Mouse (Mus musculus) erythroblast, embryonic 14.5 days (primary cell): ENCODE data around the gene Scimp. TPM values are rescaled to one million over a fixed set of nuclear protein-coding genes. Genes with fewer than 3 reads are reported as not detected.
A peak's percentile ranks its signal among the peaks of the same experiment; 100 is the strongest.
"Not testable (repeated sequence)": the region's sequence is repeated elsewhere in the genome, so short reads cannot be mapped to it uniquely, and the experiment has no call there.

Experiments used
- H3K27me3 ChIP-seq: 2 replicates; pipeline ENCODE4 v1.6.1; 2012; ENCODE audit warnings: inconsistent platforms; ENCODE audit not compliant: control insufficient read depth
- H3K36me3 ChIP-seq: 2 replicates; pipeline ENCODE4 v1.6.1; 2012; ENCODE audit warnings: mild to moderate bottlenecking, inconsistent platforms; ENCODE audit not compliant: control insufficient read depth
- H3K4me1 ChIP-seq: 2 replicates; pipeline ENCODE4 v1.6.1; 2012; ENCODE audit warnings: inconsistent platforms; ENCODE audit not compliant: control insufficient read depth
- H3K4me3 ChIP-seq: replicated peaks from 2 replicates; pipeline ENCODE3; 2012; ENCODE audit warnings: moderate library complexity, mild to moderate bottlenecking, inconsistent platforms
- H3K9me3 ChIP-seq: 2 replicates; pipeline ENCODE4 v1.6.1; 2012; ENCODE audit warnings: low read length, inconsistent platforms, mixed read lengths; ENCODE audit not compliant: control insufficient read depth
- GATA1 ChIP-seq: IDR thresholded peaks from 2 replicates; pipeline ENCODE4 v1.6.1; 2012; ENCODE audit warnings: low read length, inconsistent platforms, mixed read lengths
- TAL1 ChIP-seq: IDR thresholded peaks from 3 replicates; pipeline ENCODE4 v1.6.1; 2012; ENCODE audit warnings: low read length, inconsistent platforms, mixed read lengths
- polyA plus RNA-seq: library from polyadenylated mRNA; stranded (reverse); fragments of >175 nt; gene quantifications from 2 replicates; pipeline ENCODE4 v1.2.3, GENCODE M21; 2012

The Scimp gene
- polyA plus RNA-seq, 1 experiment: not detected

- H3K4me1 ChIP-seq: peaks cover 25% of the 10 kb centered on the region
- no peaks in the 10 kb centered on the region for H3K9me3 ChIP-seq
- peaks cover 3% of the 10 kb centered on the region; the same call in 1 of the 2 replicates for H3K36me3 ChIP-seq
- peak within 1 kb of the TSS; percentile 87 for H3K4me3 ChIP-seq
- H3K27me3 ChIP-seq: no peaks in the 10 kb centered on the region; the same call in 1 of the 2 replicates
- TF ChIP-seq GATA1 (no peak), TAL1 (no peak)
Measured at GRCm38 (mm10) chr11:70763936-70764808, 48.2 kb downstream of the Scimp start, which contains the start of gene Zfp3. Gene Zfp3, plus strand, starts transcription at chr11:70764209.

DNA sequence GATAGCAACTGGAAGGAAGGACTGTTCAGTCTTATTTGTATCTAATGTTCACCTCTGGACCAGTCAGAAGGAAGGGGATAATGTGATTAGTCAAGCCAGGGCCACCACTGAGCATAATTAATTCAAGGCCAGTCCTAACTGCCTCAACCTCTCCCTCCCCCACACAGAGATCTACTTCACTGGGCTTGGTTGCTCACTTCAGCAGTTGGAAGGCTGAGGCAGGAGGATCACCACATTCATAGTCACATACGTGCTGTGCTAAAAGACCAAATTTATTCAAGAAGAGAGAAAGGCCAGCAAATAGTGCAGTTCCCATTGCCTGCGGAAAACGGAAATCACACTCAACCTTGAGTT is 48.8 kb downstream of the Scimp start:
- Histone ChIP-seq H3K27me3 (no peaks in the 10 kb centered on the region; the same call in 1 of the 2 replicates), H3K4me1 (peaks cover 25% of the 10 kb centered on the region), H3K36me3 (peaks cover 3% of the 10 kb centered on the region; the same call in 1 of the 2 replicates), H3K4me3 (peak overlapping the region; percentile 87), H3K9me3 (no peaks in the 10 kb centered on the region)
- TF ChIP-seq GATA1 (no peak), TAL1 (no peak)

DNA sequence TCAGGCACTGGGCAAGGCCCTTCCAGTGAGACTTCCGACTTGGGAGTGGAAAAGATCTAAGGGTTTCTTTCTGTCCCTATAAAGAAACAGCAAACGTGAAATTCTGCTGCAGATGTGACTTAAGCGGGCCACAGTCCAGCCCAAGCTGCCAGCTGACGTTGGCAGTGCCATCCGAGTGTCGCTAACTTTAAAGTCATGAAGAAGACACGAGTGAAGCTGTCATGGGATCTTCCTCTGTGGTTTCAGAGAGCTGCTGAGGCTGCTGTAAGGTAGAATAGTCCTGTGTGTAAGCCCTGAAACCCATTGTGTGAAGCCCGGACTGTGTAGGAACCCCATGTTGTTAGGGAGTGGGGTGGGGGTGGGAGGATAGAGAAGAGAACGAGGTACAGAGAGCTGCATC is 49.7 kb downstream of the Scimp start:
- H3K4me1 ChIP-seq: peaks cover 25% of the 10 kb centered on the region
- no peak for TF ChIP-seq GATA1
- no peak for TF ChIP-seq TAL1
- no peaks in the 10 kb centered on the region for H3K36me3 ChIP-seq
- no peaks in the 10 kb centered on the region; the same call in 1 of the 2 replicates for H3K27me3 ChIP-seq
- H3K4me3 ChIP-seq: no peak overlapping the region
- no peaks in the 10 kb centered on the region for H3K9me3 ChIP-seq

DNA sequence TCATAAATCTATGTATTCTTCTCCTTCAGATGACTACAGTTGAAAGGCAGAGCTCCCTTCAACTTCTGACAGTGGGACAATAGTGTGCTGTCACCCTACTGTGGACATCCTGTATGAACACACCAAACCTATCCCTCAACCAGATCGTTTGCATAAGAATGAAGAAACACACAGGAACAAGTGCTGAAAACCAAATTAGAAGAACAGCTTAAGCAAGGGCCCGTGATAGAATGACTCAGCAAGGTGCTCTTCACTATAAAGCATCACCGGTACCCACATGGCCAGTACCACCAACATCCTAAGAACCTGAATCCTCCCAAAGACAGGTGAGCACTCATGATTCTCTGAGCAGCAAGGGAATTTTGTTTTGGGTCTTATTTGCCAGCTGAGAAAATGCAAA is 51.9 kb downstream of the Scimp start:
- not testable (repeated sequence) for H3K9me3 ChIP-seq, H3K4me3 ChIP-seq, H3K27me3 ChIP-seq, H3K36me3 ChIP-seq
- H3K4me1 ChIP-seq: peaks cover 18% of the 10 kb centered on the region

DNA sequence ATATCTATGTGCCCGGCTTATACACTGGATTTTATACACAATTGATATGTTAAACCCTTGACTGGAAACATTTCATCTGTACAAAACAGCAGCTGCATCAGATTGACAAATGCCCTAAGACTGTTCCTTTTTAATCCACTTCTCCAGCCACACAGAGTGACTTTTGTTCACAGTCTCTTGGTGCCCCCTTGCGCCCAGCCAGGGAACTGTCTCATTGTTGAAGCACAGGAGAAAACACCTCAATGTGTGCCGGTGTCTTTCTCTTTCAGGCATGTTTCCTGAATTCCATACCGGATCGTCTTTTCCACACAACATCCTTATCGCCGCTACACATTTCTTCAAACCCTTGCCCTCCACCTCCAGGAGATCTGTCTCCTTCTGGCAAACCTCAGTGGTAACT is 56.7 kb downstream of the Scimp start:
- Histone ChIP-seq H3K4me3 (no peak overlapping the region), H3K27me3 (no peaks in the 10 kb centered on the region; the same call in 1 of the 2 replicates), H3K4me1 (peaks cover 6% of the 10 kb centered on the region), H3K9me3 (no peaks in the 10 kb centered on the region), H3K36me3 (no peaks in the 10 kb centered on the region)
- TF ChIP-seq TAL1: no peak
- no peak for TF ChIP-seq GATA1

GRCm38 (mm10) chr11:70754958-70755357 is 57.4 kb downstream of the Scimp start:
- TF ChIP-seq GATA1 (no peak), TAL1 (no peak)

GRCm38 (mm10) chr11:70754476-70754875 is 57.9 kb downstream of the Scimp start:
- no peaks in the 10 kb centered on the region for H3K9me3 ChIP-seq
- no peak overlapping the region for H3K4me3 ChIP-seq
- no peaks in the 10 kb centered on the region for H3K36me3 ChIP-seq
- no peak for TF ChIP-seq TAL1
- TF ChIP-seq GATA1: no peak
- no peaks in the 10 kb centered on the region; the same call in 1 of the 2 replicates for H3K27me3 ChIP-seq
- H3K4me1 ChIP-seq: peaks cover 6% of the 10 kb centered on the region

More at GRCm38 (mm10) chr11:70754958-70755357, 57.4 kb downstream of the Scimp start:
- Histone ChIP-seq H3K36me3 (no peaks in the 10 kb centered on the region), H3K4me1 (peaks cover 6% of the 10 kb centered on the region), H3K4me3 (no peak overlapping the region), H3K9me3 (no peaks in the 10 kb centered on the region), H3K27me3 (no peaks in the 10 kb centered on the region; the same call in 1 of the 2 replicates)

GRCm38 (mm10) chr11:70753146-70753545 is 59.2 kb downstream of the Scimp start:
- no peaks in the 10 kb centered on the region for H3K36me3 ChIP-seq
- H3K27me3 ChIP-seq: no peaks in the 10 kb centered on the region; the same call in 1 of the 2 replicates
- H3K4me1 ChIP-seq: peaks cover 6% of the 10 kb centered on the region
- TF ChIP-seq GATA1 (no peak), TAL1 (no peak)
- H3K4me3 ChIP-seq: no peak overlapping the region
- H3K9me3 ChIP-seq: peaks cover 5% of the 10 kb centered on the region

- Histone ChIP-seq H3K36me3 (no peaks in the 10 kb centered on the region), H3K27me3 (no peaks in the 10 kb centered on the region; the same call in 1 of the 2 replicates), H3K4me1 (peaks cover 6% of the 10 kb centered on the region), H3K9me3 (peaks cover 5% of the 10 kb centered on the region), H3K4me3 (no peak overlapping the region)
- TF ChIP-seq GATA1 (no peak), TAL1 (no peak)
Measured at GRCm38 (mm10) chr11:70752337-70753017, 59.9 kb downstream of the Scimp start.
